Mouse (Mus musculus) hindbrain, embryonic 12.5 days (tissue): ENCODE results near the gene Zfand2b. TPM values are rescaled to one million over a fixed set of nuclear protein-coding genes. Genes with fewer than 3 reads are reported as not detected.

Experiments used
- ATAC-seq: fragments of 200-750 bp; cut with Nextera tagmentation; 2 replicates; pipeline ENCODE4 v1.8.0; 2017; ENCODE audit warnings: moderate TSS enrichment; ENCODE audit not compliant: low FRiP score
- H3K27ac ChIP-seq: fragments of 300-500 bp; sonication (generic); 2 replicates; pipeline ENCODE4 v1.5.1; 2016; ENCODE audit warnings: mild to moderate bottlenecking
- H3K27me3 ChIP-seq: fragments of 300-500 bp; sonication (generic); 2 replicates; pipeline ENCODE4 v1.6.1; 2016; ENCODE audit warnings: mild to moderate bottlenecking
- H3K36me3 ChIP-seq: fragments of 300-500 bp; sonication (generic); 2 replicates; pipeline ENCODE4 v1.6.1; 2016; ENCODE audit warnings: mild to moderate bottlenecking
- H3K4me1 ChIP-seq: fragments of 300-500 bp; sonication (generic); 2 replicates; pipeline ENCODE4 v1.6.1; 2016
- H3K4me2 ChIP-seq: fragments of 300-500 bp; sonication (generic); replicated peaks from 2 replicates; pipeline ENCODE4 v1.6.1; 2016; ENCODE audit warnings: mild to moderate bottlenecking
- H3K4me3 ChIP-seq: fragments of 300-500 bp; sonication (generic); 2 replicates; pipeline ENCODE4 v1.5.1; 2016; ENCODE audit warnings: mild to moderate bottlenecking
- H3K9ac ChIP-seq: fragments of 300-500 bp; sonication (generic); 2 replicates; pipeline ENCODE4 v1.6.1; 2016; ENCODE audit warnings: mild to moderate bottlenecking, moderate library complexity
- H3K9me3 ChIP-seq: fragments of 300-500 bp; sonication (generic); replicated peaks from 2 replicates; pipeline ENCODE4 v1.6.1; 2016; ENCODE audit warnings: mild to moderate bottlenecking
- WGBS: fragments of 180-500 bp; shearing (Covaris S2); methylation state at CpG from one replicate; pipeline ENCODE4 v1.1.7; 2016; 5-methylcytosine and 5-hydroxymethylcytosine counted together
- polyA plus RNA-seq: library from polyadenylated mRNA; unstranded; fragments of >200 nt; fragmentation: Nextera tagmentation; extraction: Ambion mirVana; gene quantifications from 2 replicates; pipeline ENCODE4 v1.2.1, GENCODE M21; 2016

Zfand2b gene
- 37.6 and 38.8 TPM in 2 replicates for polyA plus RNA-seq

DNA sequence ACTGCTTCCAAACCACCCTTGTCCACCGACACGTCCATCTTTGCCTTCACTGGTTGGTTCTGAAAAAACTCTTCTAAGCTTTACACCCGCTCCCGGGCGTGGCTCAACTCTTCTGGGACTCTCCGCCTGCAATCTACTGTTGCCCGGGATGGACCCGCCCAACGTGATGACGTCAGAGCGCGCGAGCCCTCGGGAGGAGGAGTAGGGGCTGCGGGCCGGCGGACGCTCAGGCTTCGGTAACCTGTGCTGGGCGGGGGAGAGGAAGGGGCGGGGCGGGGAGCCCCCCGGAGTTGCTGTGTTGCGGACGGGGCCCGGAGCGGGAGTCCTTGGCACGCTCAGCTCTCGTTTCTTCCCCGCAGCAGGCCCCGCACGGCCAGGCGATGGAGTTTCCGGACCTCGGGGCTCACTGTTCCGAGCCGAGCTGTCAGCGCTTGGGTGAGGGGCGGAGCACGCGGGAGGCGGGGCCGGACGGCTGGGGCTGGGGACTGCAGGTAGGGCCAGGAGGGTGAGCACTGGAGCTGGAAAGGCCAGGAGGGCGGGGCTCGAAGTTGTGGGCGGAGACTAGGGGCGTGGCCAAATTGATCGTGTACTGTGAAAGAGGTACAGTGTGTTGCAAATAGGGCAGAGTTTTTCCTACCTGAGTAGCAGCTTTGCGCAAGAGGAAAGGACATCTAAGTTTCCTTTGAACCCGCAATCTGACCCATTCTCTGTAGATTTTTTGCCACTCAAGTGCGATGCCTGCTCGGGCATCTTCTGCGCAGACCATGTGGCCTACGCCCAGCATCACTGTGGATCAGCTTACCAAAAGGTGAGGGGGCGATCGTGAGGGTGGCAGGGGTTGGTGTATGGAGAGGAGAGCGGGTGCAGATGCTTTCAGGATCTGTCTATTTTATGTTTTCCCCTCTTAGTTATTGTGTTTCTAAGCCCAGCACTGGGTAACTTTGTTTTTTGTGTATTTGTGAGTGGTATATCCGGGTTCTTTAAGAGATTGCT is at the start of gene Zfand2b:
Gene Zfand2b (plus strand): TSS at position 175 of the 993 bp plus-strand sequence.
- H3K4me2 ChIP-seq: peak within 1 kb of the TSS; percentile 71
- H3K27ac ChIP-seq: peak within 1 kb of the TSS; percentile 86
- H3K27me3 ChIP-seq: no peaks in the 10 kb centered on the region
- H3K9ac ChIP-seq: peak within 1 kb of the TSS; percentile 68
- H3K4me3 ChIP-seq: peak within 1 kb of the TSS; percentile 63
- peaks cover 11% of the 10 kb centered on the region for H3K4me1 ChIP-seq
- WGBS: under 1% methylated on average over 57 of the region's 59 CpGs
- peaks cover 35% of the 10 kb centered on the region for H3K36me3 ChIP-seq
- peak; percentile 97 for ATAC-seq
- H3K9me3 ChIP-seq: no peaks in the 10 kb centered on the region

DNA sequence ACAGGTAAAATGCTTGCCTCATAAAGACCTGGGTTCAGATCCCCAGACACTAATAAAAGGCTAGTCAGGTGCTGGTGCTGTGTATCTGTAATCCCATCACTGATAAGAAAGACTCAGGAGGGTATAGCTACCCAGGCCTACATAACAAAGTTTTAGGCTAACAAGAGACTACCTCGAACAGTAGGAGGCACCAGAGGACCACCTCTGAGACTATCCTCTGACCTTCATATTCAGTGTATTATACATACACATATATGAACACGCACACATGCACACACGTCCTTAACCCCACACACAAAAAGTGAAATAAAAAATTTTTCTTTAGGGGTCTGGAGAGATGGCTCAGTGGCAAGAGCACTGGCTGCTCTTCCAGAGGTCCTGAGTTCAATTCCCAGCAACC is 46.2 kb upstream of the Zfand2b start:
- Histone ChIP-seq H3K9me3 (no peaks in the 10 kb centered on the region), H3K4me2 (no peak overlapping the region), H3K9ac (no peak overlapping the region), H3K27ac (no peak overlapping the region), H3K4me1 (peaks cover 9% of the 10 kb centered on the region), H3K4me3 (no peak overlapping the region), H3K27me3 (no peaks in the 10 kb centered on the region), H3K36me3 (no peaks in the 10 kb centered on the region)
- no peak for ATAC-seq
- WGBS: 81% methylated on average over 3 of the region's 3 CpGs

DNA sequence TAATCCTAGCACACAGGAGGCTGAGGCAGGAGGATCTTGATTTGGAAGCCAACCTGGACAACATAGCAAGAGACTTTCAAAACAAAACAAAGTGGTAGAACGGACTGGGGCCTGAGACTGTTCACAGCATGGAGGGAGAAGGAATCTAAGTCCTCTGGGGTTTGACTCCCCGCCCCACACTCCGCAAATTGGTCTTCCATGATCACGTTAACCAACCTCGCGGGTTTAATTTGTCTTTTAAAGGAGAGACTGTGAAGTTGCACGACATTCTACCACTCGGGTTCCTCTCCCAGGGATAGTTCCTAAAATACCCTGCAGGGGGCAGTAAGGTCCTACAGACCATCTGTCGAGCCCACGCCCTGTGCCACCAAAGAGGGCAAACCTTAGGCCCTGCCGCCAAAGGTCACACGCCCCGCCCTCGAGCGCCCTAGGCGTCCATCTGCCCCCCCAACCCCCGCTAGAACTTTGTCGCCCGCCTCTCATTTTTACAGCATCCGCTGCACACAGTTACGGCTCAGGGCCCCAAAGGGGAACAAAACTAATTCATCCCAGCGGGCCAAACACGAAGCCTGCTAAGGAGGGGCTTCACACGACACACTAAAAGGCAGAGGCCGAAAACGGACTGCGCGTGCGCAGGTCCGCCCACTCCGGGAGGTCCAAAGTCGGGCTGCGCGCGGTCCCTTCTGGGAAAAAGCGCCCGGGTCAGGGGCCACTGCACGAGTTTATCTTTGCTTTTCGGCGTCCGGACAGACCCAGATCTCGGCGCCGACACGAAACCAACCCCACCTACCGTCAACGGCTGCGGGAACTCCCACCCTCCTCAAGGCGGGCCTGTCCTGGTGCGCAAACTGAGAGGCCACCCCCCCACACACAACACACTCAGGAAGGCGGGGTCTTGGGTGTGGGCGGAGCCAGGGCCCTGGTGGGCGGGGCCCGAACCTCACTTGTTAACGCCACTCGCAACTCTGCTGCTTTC is 43.8 kb upstream of the Zfand2b start, which contains the start of gene Nhej1:
Gene Nhej1 (minus strand): TSS at position 855 of the 976 bp plus-strand sequence.
- peak within 1 kb of the TSS; percentile 53 for H3K4me2 ChIP-seq
- under 1% methylated on average over 56 of the region's 56 CpGs for WGBS
- no peaks in the 10 kb centered on the region for H3K36me3 ChIP-seq
- no peaks in the 10 kb centered on the region for H3K9me3 ChIP-seq
- peak within 1 kb of the TSS; percentile 58 for H3K9ac ChIP-seq
- H3K27me3 ChIP-seq: peaks cover 4% of the 10 kb centered on the region; the same call in 1 of the 2 replicates
- H3K4me3 ChIP-seq: peak within 1 kb of the TSS; percentile 59
- peak; percentile 95 for ATAC-seq
- H3K27ac ChIP-seq: peak within 1 kb of the TSS; percentile 95
- H3K4me1 ChIP-seq: peaks cover 9% of the 10 kb centered on the region

DNA sequence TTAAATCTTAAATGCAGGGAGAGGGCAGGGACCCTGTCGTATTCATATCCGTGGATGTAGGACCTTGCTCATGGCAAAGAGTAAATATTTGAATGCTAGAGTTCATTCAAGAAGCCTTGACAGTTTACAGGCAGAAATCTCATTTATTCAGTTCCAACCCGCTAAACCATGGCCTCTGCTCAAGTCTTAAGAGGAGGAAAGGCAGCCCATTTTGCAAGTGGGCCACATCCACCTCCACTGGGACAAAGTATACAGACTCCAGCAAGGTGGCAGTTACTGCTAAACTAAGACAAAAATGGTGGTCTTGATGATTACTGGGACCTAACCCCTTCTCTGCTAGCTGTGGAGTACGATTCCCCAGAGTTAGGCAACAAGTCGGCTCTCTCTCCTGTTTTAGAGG is 43.0 kb upstream of the Zfand2b start:
- Histone ChIP-seq H3K9ac (no peak overlapping the region), H3K27ac (peak overlapping the region; percentile 95; the same call in 1 of the 2 replicates), H3K36me3 (no peaks in the 10 kb centered on the region), H3K4me1 (peaks cover 9% of the 10 kb centered on the region), H3K4me3 (peak overlapping the region; percentile 59), H3K27me3 (peaks cover 4% of the 10 kb centered on the region; the same call in 1 of the 2 replicates), H3K4me2 (peak overlapping the region; percentile 53), H3K9me3 (no peaks in the 10 kb centered on the region)
- ATAC-seq: peak; percentile 17
- WGBS: 37% methylated on average over 5 of the region's 5 CpGs

DNA sequence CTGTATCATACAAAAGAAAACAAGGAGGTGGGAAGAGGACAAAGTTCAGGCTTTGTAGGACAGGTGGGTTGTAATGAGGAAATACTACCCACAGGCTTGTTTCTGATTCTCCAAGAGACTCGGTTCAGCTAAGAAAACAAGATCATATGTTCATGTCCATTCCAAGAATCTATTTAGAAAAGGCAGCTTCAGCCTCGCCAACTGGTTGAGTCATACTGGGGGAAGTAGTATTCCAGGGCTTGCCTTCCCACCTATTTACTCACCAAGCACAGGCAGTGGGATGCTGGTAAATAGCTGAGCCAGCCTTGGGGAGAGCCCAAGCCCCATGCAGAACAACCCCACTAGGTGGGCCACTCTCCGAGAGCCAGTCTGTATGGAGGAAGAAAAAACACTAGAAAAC is 39.8 kb upstream of the Zfand2b start:
- H3K9me3 ChIP-seq: no peaks in the 10 kb centered on the region
- H3K27ac ChIP-seq: no peak overlapping the region
- H3K4me1 ChIP-seq: peaks cover 9% of the 10 kb centered on the region
- 86% methylated on average over 3 of the region's 3 CpGs for WGBS
- no peak overlapping the region for H3K9ac ChIP-seq
- H3K4me2 ChIP-seq: no peak overlapping the region
- no peaks in the 10 kb centered on the region for H3K36me3 ChIP-seq
- peaks cover 10% of the 10 kb centered on the region; the same call in 1 of the 2 replicates for H3K27me3 ChIP-seq
- no peak for ATAC-seq
- H3K4me3 ChIP-seq: no peak overlapping the region

DNA sequence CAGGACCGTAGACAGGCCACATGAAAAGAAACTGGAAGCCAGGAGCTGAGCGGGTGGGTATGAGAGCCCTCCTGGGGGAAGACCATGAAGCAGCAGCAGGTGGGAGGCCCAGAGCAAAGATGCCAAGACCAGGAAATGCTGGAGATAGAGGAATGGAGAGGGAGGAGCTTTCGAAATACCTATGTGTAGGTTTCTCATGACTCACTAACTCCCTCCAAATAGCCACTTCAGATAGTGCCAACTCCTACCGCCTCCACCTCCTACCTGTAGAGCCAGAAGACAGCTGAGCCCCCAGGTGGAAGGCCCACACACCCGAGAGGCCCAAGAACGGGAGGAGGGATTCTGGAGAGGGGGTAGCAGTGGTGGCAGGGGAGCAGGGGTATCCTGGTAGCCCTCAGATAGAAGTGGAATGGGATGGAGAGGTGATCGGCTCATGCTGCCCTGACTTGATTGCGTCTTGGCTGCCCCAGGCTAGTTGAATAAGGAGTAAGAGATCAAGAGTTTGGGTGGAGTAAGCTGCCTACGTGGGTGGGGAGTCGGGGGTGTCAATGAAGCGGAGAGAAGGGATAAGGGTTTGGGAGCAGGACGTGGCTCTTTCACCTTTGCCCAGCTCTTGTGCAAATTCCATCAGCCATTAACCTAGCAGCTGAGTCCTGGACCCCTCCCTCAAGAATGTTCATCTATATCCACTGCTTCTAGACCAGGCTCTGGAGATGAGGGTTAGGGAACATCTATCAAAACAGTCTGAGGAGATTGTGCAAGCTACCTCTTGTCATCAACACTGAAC is 34.8 kb upstream of the Zfand2b start, which contains the start of gene Slc23a3:
Gene Slc23a3 (minus strand): TSS at position 470 of the 787 bp plus-strand sequence.
- ATAC-seq: no peak
- WGBS: 66% methylated on average over 12 of the region's 12 CpGs
- no peaks in the 10 kb centered on the region for H3K9me3 ChIP-seq
- no peak within 1 kb of the TSS for H3K4me2 ChIP-seq
- H3K36me3 ChIP-seq: peaks cover 35% of the 10 kb centered on the region
- no peaks in the 10 kb centered on the region for H3K4me1 ChIP-seq
- 0 out of 2 replicates have a peak within 1 kb of the TSS, but pooled peaks have one; percentile 13 for H3K9ac ChIP-seq
- peaks cover 10% of the 10 kb centered on the region; the same call in 1 of the 2 replicates for H3K27me3 ChIP-seq
- no peak within 1 kb of the TSS for H3K27ac ChIP-seq
- H3K4me3 ChIP-seq: no peak within 1 kb of the TSS

DNA sequence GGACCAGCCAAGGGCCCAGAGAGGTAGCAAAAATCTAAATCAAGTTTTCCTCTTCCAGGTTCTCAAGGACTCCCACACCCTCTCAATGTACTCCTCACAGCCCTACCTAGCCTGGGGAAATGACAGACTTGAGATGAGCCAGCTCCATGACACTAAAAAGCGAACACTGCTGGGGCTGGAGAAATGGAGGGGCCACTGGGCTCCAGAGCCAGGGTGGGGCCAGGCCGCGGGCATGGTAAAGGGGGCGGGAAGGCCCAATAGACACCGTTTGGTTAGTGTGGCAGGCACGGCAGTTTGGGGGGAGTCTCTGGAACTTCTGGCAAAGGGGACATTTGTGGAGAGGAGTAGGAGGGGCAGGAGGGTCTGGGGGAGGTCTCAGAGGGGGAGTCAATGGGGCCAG is 32.2 kb upstream of the Zfand2b start:
- Histone ChIP-seq H3K4me1 (peaks cover 18% of the 10 kb centered on the region), H3K4me2 (no peak overlapping the region), H3K27me3 (0 out of 2 replicates have a peak, but pooled peaks cover 5% of the 10 kb centered on the region), H3K9me3 (no peaks in the 10 kb centered on the region), H3K9ac (no peak overlapping the region), H3K27ac (no peak overlapping the region), H3K36me3 (peaks cover 50% of the 10 kb centered on the region), H3K4me3 (no peak overlapping the region)
- 87% methylated on average over 6 of the region's 6 CpGs for WGBS
- ATAC-seq: no peak

DNA sequence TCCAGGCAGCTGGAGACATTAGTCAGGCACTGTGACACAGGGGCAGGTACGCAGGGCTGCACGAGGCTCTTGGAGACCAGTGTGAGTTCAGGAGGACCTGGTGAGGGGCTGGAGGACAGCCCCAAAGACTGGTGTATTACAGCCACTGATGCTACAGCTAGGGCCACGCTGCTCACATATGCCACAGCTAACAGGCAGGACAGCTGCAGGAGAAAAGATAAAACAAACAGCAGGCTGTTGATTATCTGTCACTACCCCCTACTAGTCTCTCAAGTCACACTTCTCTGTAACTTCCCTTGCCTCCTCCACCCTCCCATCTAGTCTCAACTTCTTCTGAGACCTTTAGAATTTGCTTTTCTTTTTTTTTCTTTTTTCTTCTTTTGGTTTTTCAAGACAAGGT is 31.7 kb upstream of the Zfand2b start:
- Histone ChIP-seq H3K4me1 (peaks cover 20% of the 10 kb centered on the region), H3K9ac (no peak overlapping the region), H3K27me3 (0 out of 2 replicates have a peak, but pooled peaks cover 5% of the 10 kb centered on the region), H3K4me3 (no peak overlapping the region), H3K9me3 (no peaks in the 10 kb centered on the region), H3K4me2 (no peak overlapping the region), H3K27ac (no peak overlapping the region), H3K36me3 (peaks cover 50% of the 10 kb centered on the region)
- ATAC-seq: no peak
- WGBS: 78% methylated on average over 3 of the region's 3 CpGs

DNA sequence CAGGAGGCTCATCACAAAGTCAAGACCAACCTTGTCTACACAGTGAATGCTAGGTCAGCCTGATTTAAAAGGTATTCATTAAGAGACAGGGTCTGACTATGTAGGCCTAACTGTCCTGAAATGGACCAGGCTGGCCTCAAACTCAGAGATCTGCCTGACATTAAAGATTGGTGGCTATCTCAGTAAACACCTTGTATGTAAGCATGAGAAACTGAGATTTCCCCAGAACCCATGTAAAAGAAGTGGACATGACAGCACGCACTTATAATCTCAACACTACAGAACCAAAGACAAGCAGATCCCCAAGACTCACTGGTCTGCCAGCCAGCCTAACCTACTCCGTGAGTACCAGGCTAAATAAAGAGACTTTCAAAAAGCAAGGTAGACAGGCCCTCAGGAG is 30.0 kb upstream of the Zfand2b start:
- H3K36me3 ChIP-seq: peaks cover 50% of the 10 kb centered on the region
- H3K27me3 ChIP-seq: 0 out of 2 replicates have a peak, but pooled peaks cover 2% of the 10 kb centered on the region
- ATAC-seq: no peak
- 92% methylated on average over 2 of the region's 2 CpGs for WGBS
- H3K9me3 ChIP-seq: no peaks in the 10 kb centered on the region
- no peak overlapping the region for H3K4me2 ChIP-seq
- H3K4me1 ChIP-seq: peaks cover 22% of the 10 kb centered on the region
- H3K27ac ChIP-seq: no peak overlapping the region
- H3K4me3 ChIP-seq: no peak overlapping the region
- H3K9ac ChIP-seq: no peak overlapping the region

DNA sequence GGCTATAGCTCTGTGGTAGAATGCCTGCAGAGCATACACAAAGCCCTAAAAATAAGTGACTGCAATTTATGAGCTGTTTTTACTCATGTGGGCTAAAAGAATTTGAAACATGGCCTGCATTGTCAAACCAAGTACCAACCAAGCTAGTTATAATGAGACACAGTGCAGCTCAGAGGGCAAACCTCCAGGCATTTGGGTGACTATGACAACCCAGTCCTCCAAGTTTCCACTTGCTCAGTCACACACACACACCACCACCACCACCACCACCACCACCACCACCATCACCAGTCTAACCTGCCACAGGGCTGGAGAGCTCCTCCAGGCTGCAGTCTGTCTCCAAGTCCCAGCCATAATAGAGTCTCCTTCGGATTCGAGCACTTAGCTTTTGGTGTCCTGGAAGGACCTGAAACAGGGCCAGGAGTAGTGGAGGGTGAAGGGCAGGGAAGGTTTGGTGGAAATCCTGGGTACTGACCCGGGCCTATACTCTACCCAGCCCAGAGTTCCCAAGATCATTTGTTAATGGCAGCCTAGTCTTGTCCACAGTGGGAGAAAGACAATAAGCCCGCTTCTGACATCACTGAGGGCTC is 27.8 kb upstream of the Zfand2b start:
- Histone ChIP-seq H3K9ac (peak overlapping the region; percentile 96), H3K4me2 (peak overlapping the region; percentile 93), H3K27ac (peak overlapping the region; percentile 99), H3K27me3 (no peaks in the 10 kb centered on the region), H3K36me3 (peaks cover 63% of the 10 kb centered on the region), H3K4me3 (peak overlapping the region; percentile 90), H3K9me3 (no peaks in the 10 kb centered on the region), H3K4me1 (peaks cover 36% of the 10 kb centered on the region)
- WGBS: 58% methylated on average over 4 of the region's 4 CpGs
- ATAC-seq: no peak
